Mouse (Mus musculus) embryonic fibroblast, embryonic 13.5 days (primary cell): Measurements from ENCODE around the gene Zbp1.

Experiments
- CTCF ChIP-seq: IDR thresholded peaks from 2 replicates; pipeline ENCODE4 v1.5.1; 2011; ENCODE audit warnings: mild to moderate bottlenecking, control low read depth, low read length, moderate library complexity, borderline replicate concordance; ENCODE audit not compliant: insufficient read depth
- POLR2A ChIP-seq: IDR thresholded peaks from 2 replicates; pipeline ENCODE4 v1.6.1; 2011; ENCODE audit warnings: low read depth, mild to moderate bottlenecking, control low read depth, low read length, moderate library complexity

DNA sequence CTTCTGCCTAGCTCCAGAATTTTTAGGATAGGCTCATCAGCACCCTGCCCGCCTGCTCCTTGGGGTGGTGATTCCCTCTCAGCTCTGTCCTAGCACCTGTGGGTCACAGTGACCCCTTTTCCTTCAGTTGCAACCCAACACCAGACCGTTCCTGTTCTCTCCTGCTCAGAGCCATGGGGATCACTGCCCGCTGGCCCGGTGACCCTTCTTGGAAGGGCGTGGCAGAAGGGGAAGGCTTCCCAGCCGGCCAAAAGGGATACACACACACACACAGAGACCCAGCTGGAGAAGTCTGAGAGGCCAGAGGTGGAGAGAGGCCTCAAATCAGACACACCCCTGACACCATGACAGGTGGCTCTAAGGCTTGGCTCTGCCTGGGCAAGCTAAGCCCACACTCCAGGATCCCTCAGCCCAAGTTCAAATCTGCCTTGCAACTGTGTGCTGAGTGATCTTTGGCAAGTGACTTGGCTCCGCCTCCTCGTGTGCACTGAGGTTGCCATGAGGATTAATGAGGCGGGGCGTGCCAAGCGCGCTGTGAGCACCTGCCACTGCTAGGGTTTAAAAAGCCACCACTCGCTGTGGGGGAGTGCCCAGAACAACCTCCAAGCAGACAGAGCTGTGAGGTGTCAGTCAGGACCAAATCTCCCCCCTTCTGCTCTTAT is 45.9 kb upstream of the Zbp1 start:
- no peak for TF ChIP-seq CTCF
- TF ChIP-seq POLR2A = no peak
